Mouse (Mus musculus) brain, embryonic 14.5 days (tissue): ENCODE measurements around the gene Capn11. TPM values are rescaled to one million over a fixed set of nuclear protein-coding genes. Genes with fewer than 3 reads are reported as not detected.

Experiments used
- DNase-seq: peaks from one replicate; pipeline ENCODE4 v3.0.0-alpha.2; 2011; ENCODE audit warnings: low read depth
- CTCF ChIP-seq: fragments of 200-500 bp; IDR thresholded peaks from 2 replicates; pipeline ENCODE4 v1.5.1; 2012; ENCODE audit warnings: inconsistent platforms, mild to moderate bottlenecking, moderate library complexity, borderline replicate concordance; ENCODE audit not compliant: insufficient read depth, insufficient read length; ENCODE audit errors: extremely low read depth
- POLR2A ChIP-seq: fragments of 200-500 bp; IDR thresholded peaks from 2 replicates; pipeline ENCODE4 v1.6.1; 2012; ENCODE audit warnings: mild to moderate bottlenecking, inconsistent platforms, borderline replicate concordance; ENCODE audit not compliant: poor library complexity, insufficient read depth, insufficient read length, severe bottlenecking; ENCODE audit errors: extremely low read depth
- polyA plus RNA-seq: library from polyadenylated mRNA; depleted of rRNA; stranded (reverse); fragments of >200 nt; gene quantifications from 2 replicates; pipeline ENCODE4 v1.2.3, GENCODE M21; 2012; rRNA removed

The Capn11 gene
- polyA plus RNA-seq, 1 experiment = 0.62 TPM

DNA sequence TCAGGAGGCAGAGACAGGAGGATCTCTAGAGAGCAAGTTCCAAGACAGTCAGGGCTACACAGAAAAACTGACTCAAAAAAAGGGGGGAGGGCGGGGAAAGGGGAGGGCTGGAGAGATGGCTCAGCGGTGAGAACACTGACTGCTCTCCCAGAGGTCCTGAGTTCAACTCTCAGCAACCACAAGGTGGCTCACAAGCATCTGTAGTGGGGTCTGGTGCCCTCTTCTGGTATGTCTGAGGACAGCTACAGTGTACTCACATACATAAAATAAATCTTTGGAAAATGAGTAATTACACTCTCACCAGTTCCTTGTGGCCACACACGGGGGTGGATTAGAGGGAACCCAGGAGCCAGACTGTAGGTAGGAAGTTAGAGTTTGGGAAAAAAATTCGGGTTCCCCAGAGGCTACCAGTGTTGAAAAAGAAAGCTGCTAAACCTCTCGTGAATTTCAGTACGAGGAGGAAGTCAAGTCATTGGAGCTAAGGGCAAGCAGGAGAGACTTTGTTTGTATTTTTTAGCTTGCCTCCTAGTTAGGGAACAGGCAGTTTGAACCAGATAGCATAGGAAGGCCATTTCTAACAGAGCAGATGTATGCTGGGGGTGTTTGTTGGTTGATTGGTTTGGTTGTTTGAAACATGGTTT lies 76.3 kb downstream of the Capn11 start:
- TF ChIP-seq CTCF (peak; percentile 19; the same call in 1 of the 2 replicates), POLR2A (no peak)
- no peak for DNase-seq

DNA sequence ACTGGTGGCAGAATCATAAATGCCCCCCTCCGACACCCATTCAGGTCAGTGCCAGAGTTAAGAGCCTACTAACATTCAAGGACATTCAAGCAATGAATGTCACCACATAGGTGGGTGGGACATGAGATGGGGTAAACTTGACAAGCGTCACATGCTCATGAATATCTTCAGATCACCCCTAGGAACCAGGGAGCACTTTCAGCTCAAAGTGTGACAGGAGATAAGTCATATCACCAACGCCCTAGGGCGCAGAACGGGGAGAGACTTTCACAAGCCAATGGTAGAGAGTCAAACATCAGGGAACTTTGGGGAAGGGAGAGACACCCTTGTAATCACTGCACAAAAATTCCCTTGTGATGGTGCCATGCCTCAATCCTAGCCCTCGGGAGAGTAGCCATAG lies 76.9 kb downstream of the Capn11 start:
- DNase-seq = no peak
- TF ChIP-seq POLR2A = no peak
- no peak for TF ChIP-seq CTCF

GRCm38 (mm10) chr17:45581567-45581983 lies 77.5 kb downstream of the Capn11 start:
- DNase-seq = peak; percentile 87
- TF ChIP-seq POLR2A = no peak
- peak; percentile 82; the same call in 1 of the 2 replicates for TF ChIP-seq CTCF

DNA sequence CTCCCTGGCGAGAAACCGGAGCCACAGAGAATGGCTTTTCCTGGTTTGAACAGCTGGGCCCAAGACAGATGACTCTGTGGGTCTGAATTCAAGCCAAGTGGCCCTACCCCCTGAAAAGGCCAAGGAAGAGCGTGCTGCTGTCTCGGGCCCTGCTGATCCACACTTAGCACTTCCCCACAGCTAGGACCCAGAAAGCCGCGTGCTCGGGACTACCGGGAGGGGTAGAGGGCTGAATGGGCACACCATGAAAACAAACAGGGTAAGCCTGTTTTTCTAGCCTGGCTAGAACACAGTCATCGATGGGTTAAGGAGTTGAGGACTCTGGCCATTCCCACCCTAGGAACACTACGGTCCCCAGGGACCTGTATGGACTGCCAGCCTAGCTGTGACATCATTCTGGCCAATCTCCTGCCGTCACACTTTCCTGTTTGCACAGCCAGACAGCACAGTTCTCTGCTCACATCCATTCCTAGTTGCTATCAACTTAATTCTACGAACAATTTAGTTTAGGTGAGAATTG lies 78.1 kb downstream of the Capn11 start:
- no peak for TF ChIP-seq CTCF
- no peak for TF ChIP-seq POLR2A
- DNase-seq = no peak

Other genes with a start within 250 kb of the Capn11 start
- 31.0 and 41.3 TPM in 2 replicates for gene Cdc5l, start 225.6 kb downstream of the Capn11 start, polyA plus RNA-seq
- gene Spats1, start 183.9 kb downstream of the Capn11 start, polyA plus RNA-seq = 0.97 and 1.3 TPM in 2 replicates
- 21.0 and 23.3 TPM in 2 replicates for gene Aars2, start 152.5 kb downstream of the Capn11 start, polyA plus RNA-seq
- gene Tcte1, start 135.9 kb downstream of the Capn11 start, polyA plus RNA-seq = 0.40 and 0.92 TPM in 2 replicates
- gene Tmem151b, start 109.6 kb downstream of the Capn11 start, polyA plus RNA-seq = 33.3 and 46.5 TPM in 2 replicates
- 2.8 and 3.4 TPM in 2 replicates for gene Nfkbie, start 103.6 kb downstream of the Capn11 start, polyA plus RNA-seq
- 79.5 and 89.1 TPM in 2 replicates for gene Slc35b2, start 95.5 kb downstream of the Capn11 start, polyA plus RNA-seq
- gene Hsp90ab1, start 86.1 kb downstream of the Capn11 start, polyA plus RNA-seq = 677 and 1,066 TPM in 2 replicates
- 43.6 and 60.9 TPM in 2 replicates for gene Slc29a1, start 59.7 kb downstream of the Capn11 start, polyA plus RNA-seq
- 0.42 and 0.92 TPM in 2 replicates for gene Mymx, start 57.2 kb downstream of the Capn11 start, polyA plus RNA-seq
- 74.8 and 101 TPM in 2 replicates for gene Mrpl14, start 27.0 kb upstream of the Capn11 start, polyA plus RNA-seq
- 306 and 323 TPM in 2 replicates for gene Tmem63b, start 27.6 kb upstream of the Capn11 start, polyA plus RNA-seq
- gene 1600014C23Rik, start 74.5 kb upstream of the Capn11 start, polyA plus RNA-seq = 0.21 TPM in 1 of 2 replicates, not detected in the other